Mouse (Mus musculus): ENCODE data around the gene Pdzrn3. TPM values are rescaled to one million over a fixed set of nuclear protein-coding genes. Genes with fewer than 3 reads are reported as not detected.

Gene Pdzrn3
- polyA plus RNA-seq, 1 experiment: 11.2 TPM

GRCm38 (mm10) chr6:101213066-101213465 is 164.6 kb downstream of the Pdzrn3 start:
- Histone ChIP-seq H3K4me1 (ENCODE audit: control insufficient read depth, insufficient read depth, insufficient read length, low read length) (peaks cover 3% of the 10 kb centered on the region), H3K4me3 (ENCODE audit: low read depth, low read length) (no peak overlapping the region), H3K27ac (ENCODE audit: insufficient read depth, low read depth, low read length) (no peak overlapping the region), H3K27me3 (ENCODE audit: control insufficient read depth, insufficient read depth, low read length) (0 out of 2 replicates have a peak, but pooled peaks cover 2% of the 10 kb centered on the region), H3K36me3 (ENCODE audit: control insufficient read depth, insufficient read depth, low read length) (no peaks in the 10 kb centered on the region)
- TF ChIP-seq POLR2A (IDR thresholded peaks at IDR 0.05; ENCODE audit: low read depth, low read length): no peak
- no peak for TF ChIP-seq CTCF (IDR thresholded peaks at IDR 0.05; ENCODE audit: extremely low read depth, insufficient read length, insufficient replicate concordance, low read depth, low read length)
- 86% methylated on average over 5 of the region's 5 CpGs for WGBS

- no peak overlapping the region for H3K27ac ChIP-seq (ENCODE audit: insufficient read depth, low read depth, low read length)
- TF ChIP-seq POLR2A (IDR thresholded peaks at IDR 0.05; ENCODE audit: low read depth, low read length) (no peak), CTCF (IDR thresholded peaks at IDR 0.05; ENCODE audit: extremely low read depth, insufficient read length, insufficient replicate concordance, low read depth, low read length) (no peak)
- H3K27me3 ChIP-seq (ENCODE audit: control insufficient read depth, insufficient read depth, low read length): 0 out of 2 replicates have a peak, but pooled peaks cover 2% of the 10 kb centered on the region
- whole genome bisulfite sequencing: 89% methylated on average over 6 of the region's 6 CpGs
- peaks cover 3% of the 10 kb centered on the region for H3K4me1 ChIP-seq (ENCODE audit: control insufficient read depth, insufficient read depth, insufficient read length, low read length)
- no peak overlapping the region for H3K4me3 ChIP-seq (ENCODE audit: low read depth, low read length)
- H3K36me3 ChIP-seq (ENCODE audit: control insufficient read depth, insufficient read depth, low read length): no peaks in the 10 kb centered on the region
Observed at GRCm38 (mm10) chr6:101212086-101212485, 165.6 kb downstream of the Pdzrn3 start.

GRCm38 (mm10) chr6:101211361-101211841 is 166.3 kb downstream of the Pdzrn3 start:
- 72% methylated on average over 8 of the region's 8 CpGs for WGBS
- 0 out of 2 replicates have a peak, but pooled peaks cover 2% of the 10 kb centered on the region for H3K27me3 ChIP-seq (ENCODE audit: control insufficient read depth, insufficient read depth, low read length)
- no peak overlapping the region for H3K4me3 ChIP-seq (ENCODE audit: low read depth, low read length)
- H3K4me1 ChIP-seq (ENCODE audit: control insufficient read depth, insufficient read depth, insufficient read length, low read length): peaks cover 3% of the 10 kb centered on the region
- H3K27ac ChIP-seq (ENCODE audit: insufficient read depth, low read depth, low read length): no peak overlapping the region
- TF ChIP-seq POLR2A (IDR thresholded peaks at IDR 0.05; ENCODE audit: low read depth, low read length) (no peak), CTCF (IDR thresholded peaks at IDR 0.05; ENCODE audit: extremely low read depth, insufficient read length, insufficient replicate concordance, low read depth, low read length) (no peak)
- H3K36me3 ChIP-seq (ENCODE audit: control insufficient read depth, insufficient read depth, low read length): no peaks in the 10 kb centered on the region

- Histone ChIP-seq H3K4me3 (ENCODE audit: low read depth, low read length) (no peak overlapping the region), H3K4me1 (ENCODE audit: control insufficient read depth, insufficient read depth, insufficient read length, low read length) (no peaks in the 10 kb centered on the region), H3K27ac (ENCODE audit: insufficient read depth, low read depth, low read length) (no peak overlapping the region), H3K36me3 (ENCODE audit: control insufficient read depth, insufficient read depth, low read length) (no peaks in the 10 kb centered on the region), H3K27me3 (ENCODE audit: control insufficient read depth, insufficient read depth, low read length) (no peaks in the 10 kb centered on the region)
- TF ChIP-seq POLR2A (IDR thresholded peaks at IDR 0.05; ENCODE audit: low read depth, low read length): no peak
- no peak for TF ChIP-seq CTCF (IDR thresholded peaks at IDR 0.05; ENCODE audit: extremely low read depth, insufficient read length, insufficient replicate concordance, low read depth, low read length)
- WGBS: 19% methylated on average over 8 of the region's 8 CpGs
Observed at GRCm38 (mm10) chr6:101198943-101199298, 178.8 kb downstream of the Pdzrn3 start.

- TF ChIP-seq CTCF (IDR thresholded peaks at IDR 0.05; ENCODE audit: extremely low read depth, insufficient read length, insufficient replicate concordance, low read depth, low read length) (no peak), POLR2A (IDR thresholded peaks at IDR 0.05; ENCODE audit: low read depth, low read length) (no peak)
- H3K4me3 ChIP-seq (ENCODE audit: low read depth, low read length): no peak overlapping the region
- 21% methylated on average over 24 of the region's 24 CpGs for WGBS
Observed at GRCm38 (mm10) chr6:101198284-101198942, 179.3 kb downstream of the Pdzrn3 start.

GRCm38 (mm10) chr6:101197642-101198041 is 180.1 kb downstream of the Pdzrn3 start:
- Histone ChIP-seq H3K27ac (ENCODE audit: insufficient read depth, low read depth, low read length) (no peak overlapping the region), H3K36me3 (ENCODE audit: control insufficient read depth, insufficient read depth, low read length) (no peaks in the 10 kb centered on the region), H3K27me3 (ENCODE audit: control insufficient read depth, insufficient read depth, low read length) (no peaks in the 10 kb centered on the region), H3K4me3 (ENCODE audit: low read depth, low read length) (no peak overlapping the region), H3K4me1 (ENCODE audit: control insufficient read depth, insufficient read depth, insufficient read length, low read length) (no peaks in the 10 kb centered on the region)
- TF ChIP-seq CTCF (IDR thresholded peaks at IDR 0.05; ENCODE audit: extremely low read depth, insufficient read length, insufficient replicate concordance, low read depth, low read length) (no peak), POLR2A (IDR thresholded peaks at IDR 0.05; ENCODE audit: low read depth, low read length) (no peak)
- WGBS: 12% methylated on average over 5 of the region's 5 CpGs

More at GRCm38 (mm10) chr6:101198284-101198942, 179.3 kb downstream of the Pdzrn3 start:
- no peaks in the 10 kb centered on the region for H3K27me3 ChIP-seq (ENCODE audit: control insufficient read depth, insufficient read depth, low read length)
- H3K27ac ChIP-seq (ENCODE audit: insufficient read depth, low read depth, low read length): no peak overlapping the region
- no peaks in the 10 kb centered on the region for H3K4me1 ChIP-seq (ENCODE audit: control insufficient read depth, insufficient read depth, insufficient read length, low read length)
- no peaks in the 10 kb centered on the region for H3K36me3 ChIP-seq (ENCODE audit: control insufficient read depth, insufficient read depth, low read length)

- H3K4me3 ChIP-seq (ENCODE audit: low read depth, low read length): no peak overlapping the region
- no peaks in the 10 kb centered on the region for H3K4me1 ChIP-seq (ENCODE audit: control insufficient read depth, insufficient read depth, insufficient read length, low read length)
- 69% methylated on average over 5 of the region's 5 CpGs for WGBS
- no peaks in the 10 kb centered on the region for H3K27me3 ChIP-seq (ENCODE audit: control insufficient read depth, insufficient read depth, low read length)
- no peak overlapping the region for H3K27ac ChIP-seq (ENCODE audit: insufficient read depth, low read depth, low read length)
- TF ChIP-seq CTCF (IDR thresholded peaks at IDR 0.05; ENCODE audit: extremely low read depth, insufficient read length, insufficient replicate concordance, low read depth, low read length) (no peak), POLR2A (IDR thresholded peaks at IDR 0.05; ENCODE audit: low read depth, low read length) (no peak)
- no peaks in the 10 kb centered on the region for H3K36me3 ChIP-seq (ENCODE audit: control insufficient read depth, insufficient read depth, low read length)
Observed at GRCm38 (mm10) chr6:101195891-101196290, 181.8 kb downstream of the Pdzrn3 start.

All from small intestine, adult 2 months (tissue).